Mouse (Mus musculus): ENCODE measurements around the gene Adora2a. TPM values are rescaled to one million over a fixed set of nuclear protein-coding genes. Genes with fewer than 3 reads are reported as not detected.

The Adora2a gene
- polyA plus RNA-seq, 1 experiment from 2014 or later = 3.0 TPM

GRCm38 (mm10) chr10:75326553-75326952 is 9.9 kb downstream of the Adora2a start:
- H3K4me3 ChIP-seq (ENCODE audit: low read depth, low read length) = no peak overlapping the region
- H3K4me2 ChIP-seq (ENCODE audit: low read length) = no peak overlapping the region
- H3K27ac ChIP-seq (ENCODE audit: low read depth) = no peak overlapping the region
- no peaks in the 10 kb centered on the region for H3K4me1 ChIP-seq (replicated peaks; ENCODE audit: control insufficient read depth, insufficient read depth, low read length)
- no peak for DNase-seq (ENCODE audit: low spot score)
- WGBS = 70% methylated on average over 3 of the region's 3 CpGs
- H3K27me3 ChIP-seq (replicated peaks; ENCODE audit: control insufficient read depth, insufficient read depth, low read length) = no peaks in the 10 kb centered on the region
- H3K9me3 ChIP-seq (ENCODE audit: control insufficient read depth, low read length) = no peaks in the 10 kb centered on the region
- no peaks in the 10 kb centered on the region for H3K36me3 ChIP-seq (ENCODE audit: control insufficient read depth, insufficient read depth, low read length)
- no peak for ATAC-seq (replicated peaks; ENCODE audit: low FRiP score, low TSS enrichment, low read depth)
- H3K9ac ChIP-seq (ENCODE audit: low read length) = no peak overlapping the region

DNA sequence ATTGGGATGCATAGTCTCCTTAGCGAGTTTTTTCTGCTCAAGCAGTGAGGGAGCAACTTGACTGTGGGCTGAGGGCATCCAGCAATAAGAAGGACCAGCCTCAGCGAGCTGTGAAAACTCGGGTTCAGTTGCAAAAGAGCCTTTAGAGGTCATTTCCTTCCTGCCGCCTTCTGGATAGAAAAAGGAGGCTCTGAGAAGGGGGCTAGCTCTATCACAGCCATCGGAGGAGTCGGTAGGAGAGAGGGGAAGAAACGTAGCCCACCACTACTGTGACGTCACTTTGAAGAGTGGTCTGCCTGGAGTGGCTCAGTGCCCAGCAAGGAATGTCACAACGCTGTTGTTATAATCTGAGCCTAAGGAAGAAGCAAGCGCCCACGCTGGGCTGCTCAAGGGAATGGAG is 10.4 kb downstream of the Adora2a start:
- H3K27me3 ChIP-seq (replicated peaks; ENCODE audit: control insufficient read depth, insufficient read depth, low read length) = no peaks in the 10 kb centered on the region
- no peaks in the 10 kb centered on the region for H3K4me1 ChIP-seq (replicated peaks; ENCODE audit: control insufficient read depth, insufficient read depth, low read length)
- H3K4me3 ChIP-seq (ENCODE audit: low read depth, low read length) = no peak overlapping the region
- ATAC-seq (replicated peaks; ENCODE audit: low FRiP score, low TSS enrichment, low read depth) (no peak), DNase-seq (ENCODE audit: low spot score) (no peak)
- no peaks in the 10 kb centered on the region for H3K9me3 ChIP-seq (ENCODE audit: control insufficient read depth, low read length)
- WGBS = 70% methylated on average over 11 of the region's 11 CpGs
- H3K4me2 ChIP-seq (ENCODE audit: low read length) = no peak overlapping the region
- H3K36me3 ChIP-seq (ENCODE audit: control insufficient read depth, insufficient read depth, low read length) = no peaks in the 10 kb centered on the region
- no peak overlapping the region for H3K27ac ChIP-seq (ENCODE audit: low read depth)
- no peak overlapping the region for H3K9ac ChIP-seq (ENCODE audit: low read length)

DNA sequence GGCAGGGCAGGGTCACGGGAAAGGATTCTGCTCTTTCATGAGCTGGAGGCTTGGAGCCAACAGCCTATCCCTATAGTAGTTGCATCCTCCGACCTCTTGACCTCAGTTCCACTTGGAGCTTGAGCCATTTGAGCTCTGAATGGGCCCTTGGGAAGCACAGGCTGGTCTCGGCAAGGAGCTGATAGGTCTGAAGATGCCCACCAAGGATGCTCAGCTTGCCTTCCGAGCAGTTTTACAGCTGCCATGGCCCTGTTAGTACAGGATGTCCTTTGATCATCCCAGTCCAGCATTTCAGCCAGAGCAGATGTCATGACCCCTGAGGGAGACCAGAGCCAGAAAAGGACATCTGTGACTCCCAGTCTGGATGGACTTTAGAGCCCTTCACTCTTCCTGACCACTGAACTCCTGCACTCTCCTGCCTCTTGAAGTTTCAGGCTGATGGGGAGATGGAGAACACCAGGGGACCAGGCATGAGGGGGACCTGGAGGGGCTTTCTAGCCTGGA is 11.6 kb downstream of the Adora2a start:
- Histone ChIP-seq H3K27ac (ENCODE audit: low read depth) (no peak overlapping the region), H3K4me1 (replicated peaks; ENCODE audit: control insufficient read depth, insufficient read depth, low read length) (no peaks in the 10 kb centered on the region), H3K9ac (ENCODE audit: low read length) (no peak overlapping the region), H3K4me3 (ENCODE audit: low read depth, low read length) (no peak overlapping the region), H3K36me3 (ENCODE audit: control insufficient read depth, insufficient read depth, low read length) (no peaks in the 10 kb centered on the region), H3K9me3 (ENCODE audit: control insufficient read depth, low read length) (no peaks in the 10 kb centered on the region), H3K4me2 (ENCODE audit: low read length) (no peak overlapping the region), H3K27me3 (replicated peaks; ENCODE audit: control insufficient read depth, insufficient read depth, low read length) (no peaks in the 10 kb centered on the region)
- DNase-seq (ENCODE audit: low spot score) = no peak
- 42% methylated on average over 4 of the region's 4 CpGs for WGBS
- ATAC-seq (replicated peaks; ENCODE audit: low FRiP score, low TSS enrichment, low read depth) = no peak

DNA sequence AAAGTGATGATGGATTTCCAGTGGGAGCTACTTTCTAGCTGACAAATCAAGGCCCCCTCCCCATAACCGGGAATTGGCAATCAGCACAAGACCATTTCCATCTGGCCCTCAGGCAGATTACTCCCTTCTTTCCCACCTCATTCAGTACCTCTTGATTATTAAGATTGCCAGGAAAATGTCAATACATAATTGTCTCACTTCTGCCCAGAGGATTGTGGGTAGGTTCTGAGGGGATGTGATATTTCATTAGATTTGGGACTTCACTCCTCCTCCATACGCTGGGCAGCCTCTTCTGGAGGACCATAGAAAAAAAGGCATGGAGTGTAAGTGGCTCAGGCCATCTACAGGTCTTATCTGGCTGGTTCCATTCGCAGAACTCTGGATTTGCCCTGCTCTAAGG is 15.6 kb downstream of the Adora2a start:
- 81% methylated on average over 3 of the region's 3 CpGs for WGBS

DNA sequence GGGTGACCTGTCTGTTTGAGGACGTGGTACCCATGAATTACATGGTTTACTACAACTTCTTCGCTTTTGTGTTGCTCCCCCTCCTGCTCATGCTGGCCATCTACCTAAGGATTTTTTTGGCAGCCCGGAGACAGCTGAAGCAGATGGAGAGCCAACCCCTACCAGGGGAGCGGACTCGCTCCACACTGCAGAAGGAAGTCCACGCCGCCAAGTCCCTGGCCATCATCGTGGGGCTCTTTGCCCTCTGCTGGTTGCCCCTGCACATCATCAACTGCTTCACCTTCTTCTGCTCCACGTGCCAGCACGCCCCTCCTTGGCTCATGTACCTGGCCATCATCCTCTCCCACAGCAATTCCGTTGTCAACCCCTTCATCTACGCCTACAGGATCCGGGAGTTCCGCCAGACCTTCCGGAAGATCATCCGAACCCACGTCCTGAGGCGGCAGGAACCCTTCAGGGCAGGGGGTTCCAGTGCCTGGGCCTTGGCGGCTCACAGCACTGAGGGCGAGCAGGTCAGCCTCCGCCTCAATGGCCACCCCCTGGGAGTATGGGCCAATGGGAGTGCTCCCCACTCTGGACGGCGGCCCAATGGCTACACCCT is 16.6 kb downstream of the Adora2a start:
- H3K4me3 ChIP-seq (ENCODE audit: low read depth, low read length) = no peak overlapping the region
- H3K4me1 ChIP-seq (replicated peaks; ENCODE audit: control insufficient read depth, insufficient read depth, low read length) = no peaks in the 10 kb centered on the region
- no peak overlapping the region for H3K27ac ChIP-seq (ENCODE audit: low read depth)
- no peaks in the 10 kb centered on the region for H3K36me3 ChIP-seq (ENCODE audit: control insufficient read depth, insufficient read depth, low read length)
- no peaks in the 10 kb centered on the region for H3K27me3 ChIP-seq (replicated peaks; ENCODE audit: control insufficient read depth, insufficient read depth, low read length)
- ATAC-seq (replicated peaks; ENCODE audit: low FRiP score, low TSS enrichment, low read depth) (no peak), DNase-seq (ENCODE audit: low spot score) (no peak)
- WGBS = 92% methylated on average over 23 of the region's 23 CpGs
- no peak overlapping the region for H3K9ac ChIP-seq (ENCODE audit: low read length)
- H3K4me2 ChIP-seq (ENCODE audit: low read length) = no peak overlapping the region
- H3K9me3 ChIP-seq (ENCODE audit: control insufficient read depth, low read length) = no peaks in the 10 kb centered on the region

More for the DNA sequence above, 15.6 kb downstream of the Adora2a start:
- ATAC-seq (replicated peaks; ENCODE audit: low FRiP score, low TSS enrichment, low read depth) (no peak), DNase-seq (ENCODE audit: low spot score) (no peak)
- Histone ChIP-seq H3K4me3 (ENCODE audit: low read depth, low read length) (no peak overlapping the region), H3K9ac (ENCODE audit: low read length) (no peak overlapping the region), H3K36me3 (ENCODE audit: control insufficient read depth, insufficient read depth, low read length) (no peaks in the 10 kb centered on the region), H3K9me3 (ENCODE audit: control insufficient read depth, low read length) (no peaks in the 10 kb centered on the region), H3K4me2 (ENCODE audit: low read length) (no peak overlapping the region), H3K4me1 (replicated peaks; ENCODE audit: control insufficient read depth, insufficient read depth, low read length) (no peaks in the 10 kb centered on the region), H3K27me3 (replicated peaks; ENCODE audit: control insufficient read depth, insufficient read depth, low read length) (no peaks in the 10 kb centered on the region), H3K27ac (ENCODE audit: low read depth) (no peak overlapping the region)

- no peak overlapping the region for H3K4me2 ChIP-seq (ENCODE audit: low read length)
- no peak overlapping the region for H3K27ac ChIP-seq (ENCODE audit: low read depth)
- H3K9ac ChIP-seq (ENCODE audit: low read length) = no peak overlapping the region
- H3K4me1 ChIP-seq (replicated peaks; ENCODE audit: control insufficient read depth, insufficient read depth, low read length) = no peaks in the 10 kb centered on the region
- no peaks in the 10 kb centered on the region for H3K27me3 ChIP-seq (replicated peaks; ENCODE audit: control insufficient read depth, insufficient read depth, low read length)
- DNase-seq (ENCODE audit: low spot score) (no peak), ATAC-seq (replicated peaks; ENCODE audit: low FRiP score, low TSS enrichment, low read depth) (no peak)
- no peak overlapping the region for H3K4me3 ChIP-seq (ENCODE audit: low read depth, low read length)
- 65% methylated on average over 7 of the region's 7 CpGs for WGBS
- H3K36me3 ChIP-seq (ENCODE audit: control insufficient read depth, insufficient read depth, low read length) = no peaks in the 10 kb centered on the region
- no peaks in the 10 kb centered on the region for H3K9me3 ChIP-seq (ENCODE audit: control insufficient read depth, low read length)
Measured at GRCm38 (mm10) chr10:75334175-75334574, 17.5 kb downstream of the Adora2a start.

DNA sequence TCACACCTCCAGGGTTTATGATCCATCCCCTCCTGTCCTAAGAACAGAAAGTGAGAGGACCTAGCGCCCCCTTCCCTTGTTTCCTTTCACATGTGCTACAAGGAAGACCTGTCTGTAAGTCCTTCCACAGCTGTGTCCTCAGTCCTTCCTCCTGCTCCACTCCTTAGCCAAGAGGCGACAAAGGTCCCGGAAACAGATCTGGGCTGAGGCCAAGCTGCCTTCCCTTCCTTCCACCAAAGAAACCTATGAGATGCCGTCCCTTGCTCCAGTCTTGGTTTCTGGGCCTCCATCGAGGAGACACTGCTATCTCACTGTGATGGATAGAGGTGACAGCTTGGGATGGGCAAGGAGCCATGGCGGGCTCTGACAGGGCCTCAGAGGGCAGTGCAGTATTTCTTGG is 18.4 kb downstream of the Adora2a start:
- ATAC-seq (replicated peaks; ENCODE audit: low FRiP score, low TSS enrichment, low read depth) = no peak
- no peak for DNase-seq (ENCODE audit: low spot score)
- Histone ChIP-seq H3K27me3 (replicated peaks; ENCODE audit: control insufficient read depth, insufficient read depth, low read length) (no peaks in the 10 kb centered on the region), H3K9ac (ENCODE audit: low read length) (no peak overlapping the region), H3K36me3 (ENCODE audit: control insufficient read depth, insufficient read depth, low read length) (no peaks in the 10 kb centered on the region), H3K9me3 (ENCODE audit: control insufficient read depth, low read length) (no peaks in the 10 kb centered on the region), H3K27ac (ENCODE audit: low read depth) (no peak overlapping the region), H3K4me3 (ENCODE audit: low read depth, low read length) (no peak overlapping the region), H3K4me2 (ENCODE audit: low read length) (no peak overlapping the region), H3K4me1 (replicated peaks; ENCODE audit: control insufficient read depth, insufficient read depth, low read length) (no peaks in the 10 kb centered on the region)
- 85% methylated on average over 6 of the region's 6 CpGs for WGBS

DNA sequence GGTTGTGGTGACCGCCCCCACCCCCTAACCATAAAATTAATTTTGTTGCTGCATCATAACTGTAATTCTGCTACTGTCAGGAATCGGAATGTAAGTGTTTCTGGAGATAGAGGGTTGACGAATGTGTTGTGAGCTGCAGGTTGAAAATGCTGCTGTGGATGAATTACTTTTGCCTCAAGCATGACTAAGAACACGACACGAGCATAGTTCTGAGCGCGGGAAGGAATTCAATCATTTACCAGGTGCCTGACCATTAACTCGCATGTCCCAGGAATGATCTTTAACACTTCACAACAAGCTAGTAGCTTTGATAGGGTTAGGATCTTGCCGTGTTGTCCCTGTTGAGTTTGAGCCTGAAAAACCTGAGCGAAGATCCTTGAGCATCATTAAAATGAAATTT is 20.6 kb downstream of the Adora2a start:
- 77% methylated on average over 10 of the region's 10 CpGs for WGBS
- no peak overlapping the region for H3K4me3 ChIP-seq (ENCODE audit: low read depth, low read length)
- H3K9me3 ChIP-seq (ENCODE audit: control insufficient read depth, low read length) = no peaks in the 10 kb centered on the region
- H3K27ac ChIP-seq (ENCODE audit: low read depth) = no peak overlapping the region
- ATAC-seq (replicated peaks; ENCODE audit: low FRiP score, low TSS enrichment, low read depth) (no peak), DNase-seq (ENCODE audit: low spot score) (no peak)
- H3K9ac ChIP-seq (ENCODE audit: low read length) = no peak overlapping the region
- no peak overlapping the region for H3K4me2 ChIP-seq (ENCODE audit: low read length)
- H3K36me3 ChIP-seq (ENCODE audit: control insufficient read depth, insufficient read depth, low read length) = no peaks in the 10 kb centered on the region
- H3K27me3 ChIP-seq (replicated peaks; ENCODE audit: control insufficient read depth, insufficient read depth, low read length) = no peaks in the 10 kb centered on the region
- H3K4me1 ChIP-seq (replicated peaks; ENCODE audit: control insufficient read depth, insufficient read depth, low read length) = no peaks in the 10 kb centered on the region

DNA sequence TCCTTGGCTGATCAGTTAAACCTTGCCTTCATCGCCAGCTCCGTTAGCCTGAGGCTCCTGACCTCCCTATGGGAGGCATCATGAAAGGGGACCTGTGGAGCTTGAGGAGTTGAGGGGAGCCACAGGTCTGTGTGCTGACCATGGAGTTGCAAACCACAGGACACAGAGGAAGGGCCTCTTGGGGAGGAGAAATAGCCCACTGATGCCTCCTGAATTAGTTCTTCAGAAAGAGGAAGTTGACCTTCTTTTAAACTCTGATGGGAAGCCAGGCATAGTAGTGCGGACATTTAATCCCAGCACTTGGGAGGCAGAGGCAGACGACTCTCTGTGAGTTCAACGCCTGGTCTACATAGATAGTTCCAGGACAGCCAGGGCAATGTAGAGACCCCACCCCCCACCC is 22.2 kb downstream of the Adora2a start:
- Histone ChIP-seq H3K9ac (ENCODE audit: low read length) (no peak overlapping the region), H3K4me2 (ENCODE audit: low read length) (no peak overlapping the region), H3K4me3 (ENCODE audit: low read depth, low read length) (no peak overlapping the region), H3K4me1 (replicated peaks; ENCODE audit: control insufficient read depth, insufficient read depth, low read length) (no peaks in the 10 kb centered on the region), H3K9me3 (ENCODE audit: control insufficient read depth, low read length) (no peaks in the 10 kb centered on the region), H3K36me3 (ENCODE audit: control insufficient read depth, insufficient read depth, low read length) (no peaks in the 10 kb centered on the region), H3K27ac (ENCODE audit: low read depth) (no peak overlapping the region), H3K27me3 (replicated peaks; ENCODE audit: control insufficient read depth, insufficient read depth, low read length) (no peaks in the 10 kb centered on the region)
- 82% methylated on average over 5 of the region's 5 CpGs for WGBS
- DNase-seq (ENCODE audit: low spot score) (no peak), ATAC-seq (replicated peaks; ENCODE audit: low FRiP score, low TSS enrichment, low read depth) (no peak)

Measured in intestine, embryonic 14.5 days (tissue).